Mouse (Mus musculus): ENCODE measurements around the gene Crebl2. TPM values are rescaled to one million over a fixed set of nuclear protein-coding genes. Genes with fewer than 3 reads are reported as not detected.

Gene Crebl2
- polyA plus RNA-seq, 1 experiment from 2014 or later = 1.4 TPM

DNA sequence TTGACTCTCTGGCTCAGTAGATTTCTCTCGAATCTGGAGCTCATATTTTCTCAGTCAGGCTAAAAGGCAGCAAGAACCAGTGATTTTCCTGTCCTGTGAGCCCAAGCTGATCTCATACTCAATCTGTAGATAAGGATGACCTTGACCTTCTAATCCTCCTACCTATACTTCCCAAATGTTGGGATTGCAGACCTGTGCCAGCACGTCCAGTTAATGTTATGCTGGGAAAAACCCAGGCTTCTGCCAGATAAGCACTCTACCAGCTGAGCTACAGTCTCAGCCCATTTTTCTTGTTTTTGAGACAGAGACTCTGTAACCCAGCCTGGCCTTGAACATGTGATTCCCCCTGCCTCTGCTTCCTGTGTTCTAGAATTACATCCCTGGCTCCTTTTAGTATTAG lies 10.4 kb downstream of the Crebl2 start:
- Histone ChIP-seq H3K36me3 (ENCODE audit: control insufficient read depth, insufficient read depth, low read length) (no peaks in the 10 kb centered on the region), H3K4me3 (ENCODE audit: low read depth, low read length) (no peak overlapping the region), H3K27ac (ENCODE audit: low read depth, low read length) (no peak overlapping the region), H3K4me2 (replicated peaks; ENCODE audit: low read depth, low read length) (no peak overlapping the region), H3K4me1 (replicated peaks; ENCODE audit: control insufficient read depth, insufficient read depth, low read length) (no peaks in the 10 kb centered on the region), H3K9ac (ENCODE audit: low read depth, low read length) (no peak overlapping the region), H3K27me3 (ENCODE audit: control insufficient read depth, insufficient read depth, low read length) (no peaks in the 10 kb centered on the region), H3K9me3 (ENCODE audit: control insufficient read depth, low read length) (no peaks in the 10 kb centered on the region)
- WGBS = 81% methylated on average over 2 of the region's 2 CpGs
- DNase-seq (ENCODE audit: low spot score) = no peak
- no peak for ATAC-seq (ENCODE audit: low FRiP score)

DNA sequence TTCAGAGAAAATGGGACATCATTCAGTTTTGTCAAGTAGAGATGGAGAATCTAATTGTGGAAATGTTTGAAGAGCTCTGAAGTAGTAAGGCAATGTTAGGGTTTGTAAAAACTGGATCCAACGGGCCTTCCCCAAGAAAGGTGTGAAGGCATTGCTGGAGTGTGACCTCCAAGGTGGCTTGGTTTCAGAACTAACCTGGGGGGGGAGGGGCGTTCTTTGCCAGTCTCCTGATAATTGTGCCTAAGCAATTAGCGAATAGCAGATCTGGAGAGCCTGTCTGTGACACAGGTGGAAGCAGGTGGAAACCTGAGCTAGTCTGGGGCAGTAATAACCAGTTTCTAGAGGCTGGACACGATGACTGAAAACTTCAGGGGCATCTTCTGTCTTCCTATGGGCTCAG lies 15.8 kb downstream of the Crebl2 start:
- no peak overlapping the region for H3K27ac ChIP-seq (ENCODE audit: low read depth, low read length)
- H3K36me3 ChIP-seq (ENCODE audit: control insufficient read depth, insufficient read depth, low read length) = no peaks in the 10 kb centered on the region
- H3K9ac ChIP-seq (ENCODE audit: low read depth, low read length) = no peak overlapping the region
- no peaks in the 10 kb centered on the region for H3K27me3 ChIP-seq (ENCODE audit: control insufficient read depth, insufficient read depth, low read length)
- DNase-seq (ENCODE audit: low spot score) (no peak), ATAC-seq (ENCODE audit: low FRiP score) (no peak)
- H3K4me3 ChIP-seq (ENCODE audit: low read depth, low read length) = no peak overlapping the region
- H3K9me3 ChIP-seq (ENCODE audit: control insufficient read depth, low read length) = no peaks in the 10 kb centered on the region
- 80% methylated on average over 4 of the region's 4 CpGs for WGBS
- no peak overlapping the region for H3K4me2 ChIP-seq (replicated peaks; ENCODE audit: low read depth, low read length)
- H3K4me1 ChIP-seq (replicated peaks; ENCODE audit: control insufficient read depth, insufficient read depth, low read length) = no peaks in the 10 kb centered on the region

DNA sequence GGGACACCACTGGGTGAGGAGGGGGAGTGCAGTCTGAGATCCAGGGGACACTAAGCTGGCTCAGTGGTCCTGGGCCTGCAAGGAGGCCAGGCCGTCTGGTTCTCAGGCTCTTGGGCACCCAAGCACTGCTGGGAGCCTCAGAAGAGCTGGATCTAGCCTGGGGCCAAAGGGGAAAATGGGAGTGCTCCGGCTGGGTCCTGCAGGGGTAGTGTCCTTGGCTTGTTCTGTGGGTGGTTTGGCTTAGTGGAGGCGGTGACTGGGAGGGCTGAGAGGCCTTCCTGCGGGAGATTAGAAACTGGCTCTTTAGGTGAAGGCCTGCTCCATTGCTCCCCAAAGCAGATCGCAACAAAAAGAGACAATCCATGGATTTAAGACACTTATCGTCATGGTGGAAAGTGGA lies 16.4 kb downstream of the Crebl2 start:
- Histone ChIP-seq H3K27ac (ENCODE audit: low read depth, low read length) (no peak overlapping the region), H3K36me3 (ENCODE audit: control insufficient read depth, insufficient read depth, low read length) (no peaks in the 10 kb centered on the region), H3K4me3 (ENCODE audit: low read depth, low read length) (no peak overlapping the region), H3K9ac (ENCODE audit: low read depth, low read length) (no peak overlapping the region), H3K4me1 (replicated peaks; ENCODE audit: control insufficient read depth, insufficient read depth, low read length) (no peaks in the 10 kb centered on the region), H3K27me3 (ENCODE audit: control insufficient read depth, insufficient read depth, low read length) (no peaks in the 10 kb centered on the region), H3K9me3 (ENCODE audit: control insufficient read depth, low read length) (no peaks in the 10 kb centered on the region), H3K4me2 (replicated peaks; ENCODE audit: low read depth, low read length) (no peak overlapping the region)
- DNase-seq (ENCODE audit: low spot score) (no peak), ATAC-seq (ENCODE audit: low FRiP score) (no peak)
- WGBS = 84% methylated on average over 6 of the region's 6 CpGs

DNA sequence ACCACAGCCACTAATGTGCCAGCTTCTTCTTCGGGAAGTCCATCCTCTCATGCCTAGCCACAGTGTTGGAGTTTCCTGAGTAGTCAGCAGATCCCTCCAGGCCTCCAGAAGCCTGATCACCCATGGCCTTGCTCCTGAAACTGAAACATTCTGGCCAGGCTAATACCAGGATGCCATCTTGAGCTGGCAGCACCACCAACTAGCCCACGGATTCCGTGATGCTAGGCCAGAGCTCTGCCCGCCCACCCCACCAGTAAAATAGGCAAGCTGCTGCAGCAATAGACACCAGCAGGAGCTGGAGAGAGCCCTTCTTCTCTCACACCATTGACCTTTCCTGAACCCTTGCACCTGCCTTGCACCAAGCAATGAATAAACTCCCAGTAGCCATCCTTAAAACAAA lies 17.6 kb downstream of the Crebl2 start:
- H3K27me3 ChIP-seq (ENCODE audit: control insufficient read depth, insufficient read depth, low read length) = no peaks in the 10 kb centered on the region
- no peak overlapping the region for H3K9ac ChIP-seq (ENCODE audit: low read depth, low read length)
- no peak for DNase-seq (ENCODE audit: low spot score)
- ATAC-seq (ENCODE audit: low FRiP score) = no peak
- WGBS = 90% methylated on average over 4 of the region's 4 CpGs
- H3K4me2 ChIP-seq (replicated peaks; ENCODE audit: low read depth, low read length) = no peak overlapping the region
- H3K9me3 ChIP-seq (ENCODE audit: control insufficient read depth, low read length) = no peaks in the 10 kb centered on the region
- H3K4me3 ChIP-seq (ENCODE audit: low read depth, low read length) = no peak overlapping the region
- no peaks in the 10 kb centered on the region for H3K36me3 ChIP-seq (ENCODE audit: control insufficient read depth, insufficient read depth, low read length)
- H3K27ac ChIP-seq (ENCODE audit: low read depth, low read length) = no peak overlapping the region
- H3K4me1 ChIP-seq (replicated peaks; ENCODE audit: control insufficient read depth, insufficient read depth, low read length) = no peaks in the 10 kb centered on the region

DNA sequence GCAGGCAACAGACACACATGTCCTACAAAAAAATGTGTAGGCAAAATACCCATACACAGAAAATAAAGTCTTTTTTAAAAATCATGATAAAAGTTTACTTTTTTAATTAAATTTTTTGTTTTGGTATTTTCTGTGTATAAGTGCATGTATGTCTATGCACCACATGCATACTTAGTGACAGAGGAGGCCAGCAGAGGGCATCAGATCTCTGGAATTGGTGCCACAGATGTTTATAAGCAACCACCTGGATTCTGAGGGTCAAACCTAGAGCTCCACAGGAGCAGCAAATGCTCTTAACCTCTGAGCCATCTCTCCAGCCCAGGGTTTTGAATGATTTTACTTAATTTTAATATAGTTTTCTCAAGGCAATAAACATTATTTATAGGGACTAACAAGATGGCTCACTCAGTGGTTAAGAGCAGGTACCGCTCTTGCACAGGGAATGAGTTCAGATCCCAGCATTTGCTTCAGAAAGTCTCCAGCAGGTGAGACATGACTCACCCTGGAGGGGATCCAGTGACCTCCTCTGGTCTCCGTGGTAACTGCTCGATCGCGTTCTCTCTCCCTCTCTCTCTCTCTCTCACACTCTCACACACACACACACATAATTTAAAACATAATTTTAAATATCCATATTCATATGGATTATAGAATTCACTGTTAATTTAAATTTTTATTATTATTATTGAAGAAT lies 18.4 kb downstream of the Crebl2 start:
- no peaks in the 10 kb centered on the region for H3K36me3 ChIP-seq (ENCODE audit: control insufficient read depth, insufficient read depth, low read length)
- H3K4me2 ChIP-seq (replicated peaks; ENCODE audit: low read depth, low read length) = no peak overlapping the region
- ATAC-seq (ENCODE audit: low FRiP score) = no peak
- no peak overlapping the region for H3K27ac ChIP-seq (ENCODE audit: low read depth, low read length)
- no peak overlapping the region for H3K9ac ChIP-seq (ENCODE audit: low read depth, low read length)
- WGBS = 83% methylated on average over 5 of the region's 5 CpGs
- no peaks in the 10 kb centered on the region for H3K4me1 ChIP-seq (replicated peaks; ENCODE audit: control insufficient read depth, insufficient read depth, low read length)
- no peaks in the 10 kb centered on the region for H3K27me3 ChIP-seq (ENCODE audit: control insufficient read depth, insufficient read depth, low read length)
- H3K9me3 ChIP-seq (ENCODE audit: control insufficient read depth, low read length) = no peaks in the 10 kb centered on the region
- H3K4me3 ChIP-seq (ENCODE audit: low read depth, low read length) = no peak overlapping the region
- DNase-seq (ENCODE audit: low spot score) = peak; percentile 34

DNA sequence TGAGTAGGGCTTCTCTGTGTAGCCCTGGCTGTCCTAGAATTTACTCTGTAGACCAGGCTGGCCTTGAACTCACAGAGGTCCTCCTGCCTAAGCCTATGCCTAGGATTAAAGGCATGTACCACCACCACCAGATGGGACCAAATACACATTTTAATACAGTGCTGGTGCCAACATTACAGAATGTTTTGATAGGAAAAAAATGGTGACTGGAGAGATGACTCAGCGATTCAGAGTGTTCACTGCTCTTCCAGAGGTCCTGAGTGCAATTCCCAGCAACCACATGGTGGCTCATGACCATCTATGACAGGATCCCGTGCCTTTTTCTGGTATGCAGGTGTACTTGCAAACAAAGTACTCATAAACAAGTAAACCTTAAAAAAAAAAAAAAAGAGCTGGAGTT lies 19.5 kb downstream of the Crebl2 start:
- DNase-seq (ENCODE audit: low spot score) = no peak
- no peaks in the 10 kb centered on the region for H3K36me3 ChIP-seq (ENCODE audit: control insufficient read depth, insufficient read depth, low read length)
- no peak overlapping the region for H3K4me2 ChIP-seq (replicated peaks; ENCODE audit: low read depth, low read length)
- H3K9me3 ChIP-seq (ENCODE audit: control insufficient read depth, low read length) = no peaks in the 10 kb centered on the region
- no peak for ATAC-seq (ENCODE audit: low FRiP score)
- no peak overlapping the region for H3K27ac ChIP-seq (ENCODE audit: low read depth, low read length)
- 79% methylated on average over 2 of the region's 2 CpGs for WGBS
- H3K9ac ChIP-seq (ENCODE audit: low read depth, low read length) = no peak overlapping the region
- H3K4me1 ChIP-seq (replicated peaks; ENCODE audit: control insufficient read depth, insufficient read depth, low read length) = no peaks in the 10 kb centered on the region
- H3K4me3 ChIP-seq (ENCODE audit: low read depth, low read length) = no peak overlapping the region
- H3K27me3 ChIP-seq (ENCODE audit: control insufficient read depth, insufficient read depth, low read length) = no peaks in the 10 kb centered on the region

DNA sequence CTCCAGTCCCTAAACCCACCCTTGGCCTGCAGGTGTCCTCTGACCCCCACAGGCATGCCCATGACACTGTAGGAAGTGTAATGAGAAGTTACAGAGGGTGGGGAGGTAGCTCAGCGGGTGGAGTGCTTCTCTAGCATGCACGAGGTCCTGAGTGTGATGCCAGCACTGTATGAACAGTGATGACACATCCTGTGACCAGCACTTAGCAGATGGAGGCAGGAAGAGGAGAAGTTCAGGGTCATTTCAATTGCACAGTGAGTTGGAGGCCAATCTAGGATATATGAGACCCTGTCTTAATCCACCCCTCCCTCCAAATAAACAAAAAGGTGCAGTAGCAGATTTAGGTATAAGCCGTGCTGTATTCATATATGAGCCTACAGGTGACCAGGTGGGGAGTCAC lies 20.0 kb downstream of the Crebl2 start:
- H3K27me3 ChIP-seq (ENCODE audit: control insufficient read depth, insufficient read depth, low read length) = no peaks in the 10 kb centered on the region
- no peaks in the 10 kb centered on the region for H3K4me1 ChIP-seq (replicated peaks; ENCODE audit: control insufficient read depth, insufficient read depth, low read length)
- H3K4me3 ChIP-seq (ENCODE audit: low read depth, low read length) = no peak overlapping the region
- ATAC-seq (ENCODE audit: low FRiP score) (no peak), DNase-seq (ENCODE audit: low spot score) (no peak)
- no peaks in the 10 kb centered on the region for H3K36me3 ChIP-seq (ENCODE audit: control insufficient read depth, insufficient read depth, low read length)
- no peak overlapping the region for H3K4me2 ChIP-seq (replicated peaks; ENCODE audit: low read depth, low read length)
- H3K27ac ChIP-seq (ENCODE audit: low read depth, low read length) = no peak overlapping the region
- WGBS = 82% methylated on average over 3 of the region's 3 CpGs
- no peak overlapping the region for H3K9ac ChIP-seq (ENCODE audit: low read depth, low read length)
- H3K9me3 ChIP-seq (ENCODE audit: control insufficient read depth, low read length) = no peaks in the 10 kb centered on the region

DNA sequence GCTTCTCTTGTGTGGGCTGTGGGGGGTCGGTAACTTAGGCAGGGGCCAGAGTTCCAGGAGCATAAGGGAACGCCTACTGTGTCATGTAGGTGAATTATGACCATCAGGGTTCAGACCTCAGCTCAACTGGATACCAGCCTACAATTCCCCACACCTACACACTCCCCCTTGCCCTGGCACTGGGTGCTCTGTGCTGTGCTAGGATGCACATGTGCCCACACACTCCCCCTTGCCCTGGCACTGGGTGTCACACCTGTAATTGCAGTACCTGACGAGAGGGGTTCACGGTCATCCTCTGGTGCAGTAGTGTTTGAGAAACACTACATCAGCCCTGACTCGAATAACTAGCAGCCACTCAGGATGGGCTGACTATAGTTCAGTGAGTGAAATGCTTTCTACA lies 24.8 kb downstream of the Crebl2 start:
- 65% methylated on average over 5 of the region's 5 CpGs for WGBS
- H3K4me1 ChIP-seq (replicated peaks; ENCODE audit: control insufficient read depth, insufficient read depth, low read length) = no peaks in the 10 kb centered on the region
- H3K9me3 ChIP-seq (ENCODE audit: control insufficient read depth, low read length) = no peaks in the 10 kb centered on the region
- H3K4me2 ChIP-seq (replicated peaks; ENCODE audit: low read depth, low read length) = no peak overlapping the region
- H3K4me3 ChIP-seq (ENCODE audit: low read depth, low read length) = no peak overlapping the region
- ATAC-seq (ENCODE audit: low FRiP score) = no peak
- H3K36me3 ChIP-seq (ENCODE audit: control insufficient read depth, insufficient read depth, low read length) = no peaks in the 10 kb centered on the region
- H3K27ac ChIP-seq (ENCODE audit: low read depth, low read length) = no peak overlapping the region
- no peaks in the 10 kb centered on the region for H3K27me3 ChIP-seq (ENCODE audit: control insufficient read depth, insufficient read depth, low read length)
- no peak for DNase-seq (ENCODE audit: low spot score)
- H3K9ac ChIP-seq (ENCODE audit: low read depth, low read length) = no peak overlapping the region

DNA sequence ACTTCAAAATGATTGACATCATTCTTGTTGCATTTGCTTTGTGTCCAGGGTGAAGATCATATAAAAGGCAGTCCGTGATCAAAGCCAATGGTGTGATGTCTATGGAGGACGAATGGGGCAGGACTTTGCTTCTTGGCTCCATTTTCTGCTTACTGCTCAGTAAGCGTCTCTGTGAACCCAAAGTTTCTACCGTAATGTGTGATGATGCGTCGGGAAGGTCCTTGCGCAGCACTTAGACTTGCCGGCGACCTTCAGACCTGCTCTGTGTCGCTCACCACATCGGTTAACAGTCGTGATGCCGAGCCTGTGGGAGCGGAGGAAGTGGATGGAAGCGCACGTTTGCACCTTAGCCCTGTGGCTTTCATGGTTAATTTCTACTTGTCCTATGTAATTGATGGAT lies 26.0 kb downstream of the Crebl2 start:
- no peak for ATAC-seq (ENCODE audit: low FRiP score)
- H3K4me1 ChIP-seq (replicated peaks; ENCODE audit: control insufficient read depth, insufficient read depth, low read length) = no peaks in the 10 kb centered on the region
- H3K9ac ChIP-seq (ENCODE audit: low read depth, low read length) = no peak overlapping the region
- no peaks in the 10 kb centered on the region for H3K36me3 ChIP-seq (ENCODE audit: control insufficient read depth, insufficient read depth, low read length)
- H3K27me3 ChIP-seq (ENCODE audit: control insufficient read depth, insufficient read depth, low read length) = no peaks in the 10 kb centered on the region
- no peak for DNase-seq (ENCODE audit: low spot score)
- H3K4me2 ChIP-seq (replicated peaks; ENCODE audit: low read depth, low read length) = no peak overlapping the region
- 87% methylated on average over 16 of the region's 16 CpGs for WGBS
- H3K27ac ChIP-seq (ENCODE audit: low read depth, low read length) = no peak overlapping the region
- H3K9me3 ChIP-seq (ENCODE audit: control insufficient read depth, low read length) = no peaks in the 10 kb centered on the region
- H3K4me3 ChIP-seq (ENCODE audit: low read depth, low read length) = no peak overlapping the region

Measured in hindbrain, embryonic 11.5 days (tissue).